Mouse (Mus musculus) liver, embryonic 12.5 days (tissue): Measurements from ENCODE around the gene Il5. TPM values are rescaled to one million over a fixed set of nuclear protein-coding genes. Genes with fewer than 3 reads are reported as not detected.
"Not testable (repeated sequence)": the region's sequence is repeated elsewhere in the genome, so short reads cannot be mapped to it uniquely, and the experiment has no call there.

Source experiments
- ATAC-seq: fragments of 200-750 bp; cut with Nextera tagmentation; 2 replicates; pipeline ENCODE4 v1.8.0; 2017; ENCODE audit warnings: moderate number of reproducible peaks, mild to moderate bottlenecking, moderate library complexity
- H3K27ac ChIP-seq: fragments of 300-500 bp; sonication (generic); 2 replicates; pipeline ENCODE4 v1.5.1; 2016; ENCODE audit warnings: mild to moderate bottlenecking
- H3K27me3 ChIP-seq: fragments of 300-500 bp; sonication (generic); replicated peaks from 2 replicates; pipeline ENCODE4 v1.6.1; 2016; ENCODE audit warnings: mild to moderate bottlenecking, moderate library complexity
- H3K36me3 ChIP-seq: fragments of 300-500 bp; sonication (generic); 2 replicates; pipeline ENCODE4 v1.6.1; 2016; ENCODE audit warnings: mild to moderate bottlenecking, moderate library complexity
- H3K4me1 ChIP-seq: fragments of 300-500 bp; sonication (generic); 2 replicates; pipeline ENCODE4 v1.6.1; 2016
- H3K4me2 ChIP-seq: fragments of 300-500 bp; sonication (generic); 2 replicates; pipeline ENCODE4 v1.6.1; 2016; ENCODE audit warnings: mild to moderate bottlenecking, moderate library complexity
- H3K4me3 ChIP-seq: fragments of 300-500 bp; sonication (generic); 2 replicates; pipeline ENCODE4 v1.5.1; 2016; ENCODE audit warnings: mild to moderate bottlenecking, moderate library complexity
- H3K9ac ChIP-seq: fragments of 300-500 bp; sonication (generic); 2 replicates; pipeline ENCODE4 v1.6.1; 2016; ENCODE audit warnings: mild to moderate bottlenecking, moderate library complexity
- H3K9me3 ChIP-seq: fragments of 300-500 bp; sonication (generic); replicated peaks from 2 replicates; pipeline ENCODE4 v1.6.1; 2016; ENCODE audit warnings: mild to moderate bottlenecking, moderate library complexity
- WGBS: fragments of 180-500 bp; shearing (Covaris S2); methylation state at CpG from one replicate; pipeline ENCODE4 v1.1.7; 2016; ENCODE audit not compliant: insufficient replicate concordance; 5-methylcytosine and 5-hydroxymethylcytosine counted together
- polyA plus RNA-seq: library from polyadenylated mRNA; unstranded; fragments of >200 nt; fragmentation: Nextera tagmentation; extraction: Ambion mirVana; gene quantifications from 2 replicates; pipeline ENCODE4 v1.2.1, GENCODE M21; 2016

Gene Il5
- polyA plus RNA-seq, 1 experiment from 2014 or later = not detected

- no peaks in the 10 kb centered on the region for H3K27me3 ChIP-seq
- H3K9ac ChIP-seq = no peak overlapping the region
- no peak overlapping the region for H3K27ac ChIP-seq
- H3K4me2 ChIP-seq = no peak overlapping the region
- no peaks in the 10 kb centered on the region for H3K4me1 ChIP-seq
- H3K36me3 ChIP-seq = no peaks in the 10 kb centered on the region
- H3K4me3 ChIP-seq = no peak overlapping the region
- no peaks in the 10 kb centered on the region for H3K9me3 ChIP-seq
- WGBS = 40% methylated on average over 6 of the region's 6 CpGs
- no peak for ATAC-seq
Observed at GRCm38 (mm10) chr11:53748614-53749013, 28.0 kb downstream of the Il5 start.

- Histone ChIP-seq H3K4me3 (no peak overlapping the region), H3K9ac (no peak overlapping the region), H3K27me3 (no peaks in the 10 kb centered on the region), H3K9me3 (no peaks in the 10 kb centered on the region), H3K4me1 (no peaks in the 10 kb centered on the region), H3K27ac (no peak overlapping the region), H3K4me2 (no peak overlapping the region), H3K36me3 (no peaks in the 10 kb centered on the region)
- no peak for ATAC-seq
- 63% methylated on average over 4 of the region's 4 CpGs for WGBS
Observed at GRCm38 (mm10) chr11:53749306-53749705, 28.7 kb downstream of the Il5 start.

- H3K4me1 ChIP-seq = no peaks in the 10 kb centered on the region
- no peaks in the 10 kb centered on the region for H3K27me3 ChIP-seq
- no peak overlapping the region for H3K4me2 ChIP-seq
- no peak overlapping the region for H3K9ac ChIP-seq
- H3K9me3 ChIP-seq = no peaks in the 10 kb centered on the region
- ATAC-seq = no peak
- no peaks in the 10 kb centered on the region for H3K36me3 ChIP-seq
- no peak overlapping the region for H3K27ac ChIP-seq
- WGBS = 52% methylated on average over 5 of the region's 5 CpGs
- H3K4me3 ChIP-seq = no peak overlapping the region
Observed at GRCm38 (mm10) chr11:53749716-53750352, 29.2 kb downstream of the Il5 start.

DNA sequence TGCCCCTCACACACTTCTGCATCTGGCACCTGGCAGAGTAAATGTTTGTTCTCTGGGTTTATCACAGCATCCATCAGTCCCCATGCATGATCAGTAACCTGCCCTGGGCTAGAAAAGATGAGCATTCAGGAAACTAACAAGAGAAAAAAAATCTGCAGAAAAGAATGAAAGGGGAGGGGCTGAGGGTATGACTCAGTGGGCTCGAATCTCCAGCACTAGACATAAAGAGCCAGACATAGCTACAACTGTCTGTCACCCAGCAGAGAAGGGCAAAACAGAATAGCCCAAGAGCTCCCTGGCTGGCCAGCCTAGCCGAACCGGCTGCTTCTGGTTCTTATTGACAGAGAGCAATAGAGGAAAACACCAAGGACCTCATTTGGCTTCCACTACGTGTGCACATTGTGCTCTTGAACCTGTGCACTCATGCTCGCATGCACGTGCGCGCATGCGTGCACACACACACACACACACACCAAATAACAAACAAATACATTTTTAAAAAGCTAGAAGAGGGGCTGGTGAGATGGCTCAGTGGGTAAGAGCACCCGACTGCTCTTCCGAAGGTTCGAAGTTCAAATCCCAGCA lies 34.5 kb downstream of the Il5 start:
- Histone ChIP-seq H3K4me2 (no peak overlapping the region), H3K9me3 (no peaks in the 10 kb centered on the region), H3K27ac (no peak overlapping the region), H3K36me3 (no peaks in the 10 kb centered on the region), H3K4me1 (peaks cover 18% of the 10 kb centered on the region), H3K27me3 (no peaks in the 10 kb centered on the region), H3K9ac (no peak overlapping the region), H3K4me3 (no peak overlapping the region)
- WGBS = 70% methylated on average over 12 of the region's 12 CpGs
- no peak for ATAC-seq

DNA sequence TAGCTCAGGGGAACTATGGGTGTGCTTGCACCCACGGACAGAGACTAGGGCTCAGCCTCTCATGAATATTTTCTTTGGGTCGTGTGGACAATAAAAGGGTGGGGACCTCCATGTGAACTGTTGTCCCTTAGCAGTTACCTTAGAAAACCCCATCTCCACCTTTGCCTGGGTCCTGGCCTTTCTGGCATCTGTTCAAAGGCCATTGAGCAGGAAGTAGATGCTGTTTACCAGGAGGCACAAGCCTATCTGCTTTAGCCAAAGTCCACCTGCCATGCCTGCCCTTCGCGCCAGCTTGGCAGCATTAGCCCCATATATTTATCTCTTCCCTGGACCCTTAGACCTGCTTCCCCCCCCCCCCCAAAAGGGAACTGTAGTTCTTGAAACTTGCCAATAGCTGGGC lies 37.0 kb downstream of the Il5 start:
- Histone ChIP-seq H3K4me2 (no peak overlapping the region), H3K27me3 (peaks cover 19% of the 10 kb centered on the region), H3K9ac (no peak overlapping the region), H3K4me1 (peaks cover 28% of the 10 kb centered on the region), H3K27ac (no peak overlapping the region), H3K36me3 (no peaks in the 10 kb centered on the region), H3K4me3 (no peak overlapping the region), H3K9me3 (no peaks in the 10 kb centered on the region)
- 77% methylated on average over 4 of the region's 4 CpGs for WGBS
- no peak for ATAC-seq

DNA sequence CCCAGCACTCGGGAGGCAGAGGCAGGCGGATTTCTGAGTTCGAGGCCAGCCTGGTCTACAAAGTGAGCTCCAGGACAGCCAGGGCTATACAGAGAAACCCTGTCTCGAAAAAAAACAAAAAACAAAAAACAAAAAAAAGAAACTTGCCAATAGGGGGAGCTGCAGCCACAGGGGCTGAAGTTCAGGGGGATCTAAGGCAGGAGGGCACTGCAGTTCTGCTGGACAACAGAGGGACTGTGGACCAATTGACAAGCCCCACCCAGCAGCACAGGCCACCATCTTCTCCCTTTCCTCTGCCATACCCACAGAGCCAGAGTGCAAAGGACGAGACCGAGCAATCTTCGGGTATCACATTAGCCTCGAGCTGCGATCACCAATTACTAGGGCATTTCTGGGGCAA lies 37.4 kb downstream of the Il5 start:
- not testable (repeated sequence) for H3K4me2 ChIP-seq, H3K4me3 ChIP-seq, ATAC-seq, H3K9ac ChIP-seq, H3K27ac ChIP-seq, H3K9me3 ChIP-seq, H3K36me3 ChIP-seq
- WGBS = 71% methylated on average over 9 of the region's 9 CpGs
- H3K27me3 ChIP-seq = peaks cover 19% of the 10 kb centered on the region
- peaks cover 32% of the 10 kb centered on the region for H3K4me1 ChIP-seq

- Histone ChIP-seq H3K9ac (no peak overlapping the region), H3K36me3 (no peaks in the 10 kb centered on the region), H3K27ac (peak overlapping the region; percentile 39; the same call in 1 of the 2 replicates), H3K27me3 (peaks cover 19% of the 10 kb centered on the region), H3K9me3 (no peaks in the 10 kb centered on the region), H3K4me2 (no peak overlapping the region), H3K4me1 (peaks cover 40% of the 10 kb centered on the region), H3K4me3 (no peak overlapping the region)
- 47% methylated on average over 6 of the region's 6 CpGs for WGBS
- ATAC-seq = no peak
Observed at GRCm38 (mm10) chr11:53758791-53759351, 38.3 kb downstream of the Il5 start.

- H3K9ac ChIP-seq = no peak overlapping the region
- 42% methylated on average over 22 of the region's 22 CpGs for WGBS
- peaks cover 23% of the 10 kb centered on the region for H3K27me3 ChIP-seq
- H3K4me3 ChIP-seq = no peak overlapping the region
- no peaks in the 10 kb centered on the region for H3K36me3 ChIP-seq
- H3K27ac ChIP-seq = peak overlapping the region; percentile 39; the same call in 1 of the 2 replicates
- peak overlapping the region; percentile 7; the same call in 1 of the 2 replicates for H3K4me2 ChIP-seq
- H3K4me1 ChIP-seq = peaks cover 49% of the 10 kb centered on the region
- H3K9me3 ChIP-seq = no peaks in the 10 kb centered on the region
- ATAC-seq = no peak
Observed at GRCm38 (mm10) chr11:53759545-53760406, 39.2 kb downstream of the Il5 start.

GRCm38 (mm10) chr11:53761284-53761683 lies 40.7 kb downstream of the Il5 start:
- 66% methylated on average over 5 of the region's 5 CpGs for WGBS
- no peak overlapping the region for H3K4me2 ChIP-seq
- no peaks in the 10 kb centered on the region for H3K36me3 ChIP-seq
- H3K4me1 ChIP-seq = peaks cover 53% of the 10 kb centered on the region
- no peaks in the 10 kb centered on the region for H3K9me3 ChIP-seq
- H3K27me3 ChIP-seq = peaks cover 24% of the 10 kb centered on the region
- no peak overlapping the region for H3K4me3 ChIP-seq
- no peak for ATAC-seq
- H3K9ac ChIP-seq = no peak overlapping the region
- no peak overlapping the region for H3K27ac ChIP-seq

- Histone ChIP-seq H3K9ac (no peak overlapping the region), H3K4me3 (no peak overlapping the region), H3K4me2 (no peak overlapping the region), H3K27me3 (peaks cover 28% of the 10 kb centered on the region), H3K36me3 (no peaks in the 10 kb centered on the region), H3K9me3 (no peaks in the 10 kb centered on the region), H3K4me1 (peaks cover 53% of the 10 kb centered on the region), H3K27ac (peak overlapping the region; percentile 42; the same call in 1 of the 2 replicates)
- ATAC-seq = no peak
- 50% methylated on average over 2 of the region's 2 CpGs for WGBS
Observed at GRCm38 (mm10) chr11:53761822-53762221, 41.2 kb downstream of the Il5 start.

GRCm38 (mm10) chr11:53762426-53762825 lies 41.8 kb downstream of the Il5 start:
- Histone ChIP-seq H3K4me2 (peak overlapping the region; percentile 89), H3K4me1 (peaks cover 53% of the 10 kb centered on the region), H3K36me3 (no peaks in the 10 kb centered on the region), H3K27me3 (peaks cover 28% of the 10 kb centered on the region), H3K4me3 (peak overlapping the region; percentile 55), H3K27ac (peak overlapping the region; percentile 42; the same call in 1 of the 2 replicates), H3K9ac (0 out of 2 replicates have a peak overlapping the region, but pooled peaks have one; percentile 58), H3K9me3 (no peaks in the 10 kb centered on the region)
- ATAC-seq = no peak
- 52% methylated on average over 2 of the region's 2 CpGs for WGBS
